Mouse (Mus musculus): ENCODE measurements at regions not wholly inside any gene's neighbourhood (a gene's known extent, or its start where the extent isn't known, plus 50 kb on each side); places are given as distances from the start of the nearest gene placed in this dataset.

GRCm38 (mm10) chr8:103846382-103846976 lies 254.9 kb upstream of the Cdh5 start:
- no peak for DNase-seq
- intact Hi-C loops (cut with DNase I): no loop called here

GRCm38 (mm10) chr8:103849785-103850184 lies 251.6 kb upstream of the Cdh5 start:
- intact Hi-C loops (cut with DNase I): no loop called here
- no peak for DNase-seq

- intact Hi-C loops (cut with DNase I): no loop called here
These were observed 250.1 kb upstream of the Cdh5 start for GRCm38 (mm10) chr8:103851286-103851685.

GRCm38 (mm10) chr8:103853048-103853447 lies 248.4 kb upstream of the Cdh5 start:
- intact Hi-C loops (cut with DNase I): no loop called here
- no peak for DNase-seq

More at GRCm38 (mm10) chr8:103851286-103851685, 250.1 kb upstream of the Cdh5 start:
- no peak for DNase-seq

- intact Hi-C loops (cut with DNase I): no loop called here
- DNase-seq: no peak
These were observed 246.1 kb upstream of the Cdh5 start for GRCm38 (mm10) chr8:103855291-103855690.

- DNase-seq: no peak
- intact Hi-C loops (cut with DNase I): no loop called here
These were observed 242.3 kb upstream of the Cdh5 start for GRCm38 (mm10) chr8:103859130-103859529.

- DNase-seq: peak; percentile 67
- intact Hi-C loops (cut with DNase I): no loop called here
These were observed 227.6 kb upstream of the Cdh5 start for GRCm38 (mm10) chr8:103873598-103874502.

- DNase-seq: no peak
- intact Hi-C loops (cut with DNase I): no loop called here
These were observed 226.9 kb upstream of the Cdh5 start for GRCm38 (mm10) chr8:103874506-103874905.

GRCm38 (mm10) chr8:103879505-103879904 lies 221.9 kb upstream of the Cdh5 start:
- no peak for DNase-seq

GRCm38 (mm10) chr8:103880431-103881145 lies 220.8 kb upstream of the Cdh5 start:
- DNase-seq: peak; percentile 39
- intact Hi-C loops (cut with DNase I): no loop called here

More at GRCm38 (mm10) chr8:103879505-103879904, 221.9 kb upstream of the Cdh5 start:
- intact Hi-C loops (cut with DNase I): no loop called here

- peak; percentile 65 for DNase-seq
- intact Hi-C loops (cut with DNase I): no loop called here
These were observed 220.3 kb upstream of the Cdh5 start for GRCm38 (mm10) chr8:103881146-103881486.

- DNase-seq: no peak
- intact Hi-C loops (cut with DNase I): no loop called here
These were observed 216.3 kb upstream of the Cdh5 start for GRCm38 (mm10) chr8:103884873-103885780.

- intact Hi-C loops (cut with DNase I): no loop called here
- no peak for DNase-seq
These were observed 206.8 kb upstream of the Cdh5 start for GRCm38 (mm10) chr8:103894589-103894988.

GRCm38 (mm10) chr8:103895132-103895531 lies 206.3 kb upstream of the Cdh5 start:
- intact Hi-C loops (cut with DNase I): no loop called here

GRCm38 (mm10) chr8:103897463-103897862 lies 204.0 kb upstream of the Cdh5 start:
- intact Hi-C loops (cut with DNase I): no loop called here
- no peak for DNase-seq

More at GRCm38 (mm10) chr8:103895132-103895531, 206.3 kb upstream of the Cdh5 start:
- DNase-seq: no peak

- DNase-seq: peak; percentile 25
- intact Hi-C loops (cut with DNase I): no loop called here
These were observed 198.9 kb upstream of the Cdh5 start for GRCm38 (mm10) chr8:103902516-103902915.

GRCm38 (mm10) chr8:103903635-103904034 lies 197.8 kb upstream of the Cdh5 start:
- intact Hi-C loops (cut with DNase I): no loop called here
- DNase-seq: no peak

GRCm38 (mm10) chr8:103907662-103908061 lies 193.8 kb upstream of the Cdh5 start:
- intact Hi-C loops (cut with DNase I): no loop called here
- no peak for DNase-seq

- intact Hi-C loops (cut with DNase I): no loop called here
- DNase-seq: no peak
These were observed 190.0 kb upstream of the Cdh5 start for GRCm38 (mm10) chr8:103911287-103912015.
